Mouse (Mus musculus): ENCODE measurements around the gene Arl16. TPM values are rescaled to one million over a fixed set of nuclear protein-coding genes. Genes with fewer than 3 reads are reported as not detected.
"Not testable (repeated sequence)": the region's sequence is repeated elsewhere in the genome, so short reads cannot be mapped to it uniquely, and the experiment has no call there.

Gene Arl16
- 48.8 and 56.9 TPM in 2 replicates for polyA plus RNA-seq (2014; fragmentation: Nextera tagmentation; extraction: Ambion mirVana)

DNA sequence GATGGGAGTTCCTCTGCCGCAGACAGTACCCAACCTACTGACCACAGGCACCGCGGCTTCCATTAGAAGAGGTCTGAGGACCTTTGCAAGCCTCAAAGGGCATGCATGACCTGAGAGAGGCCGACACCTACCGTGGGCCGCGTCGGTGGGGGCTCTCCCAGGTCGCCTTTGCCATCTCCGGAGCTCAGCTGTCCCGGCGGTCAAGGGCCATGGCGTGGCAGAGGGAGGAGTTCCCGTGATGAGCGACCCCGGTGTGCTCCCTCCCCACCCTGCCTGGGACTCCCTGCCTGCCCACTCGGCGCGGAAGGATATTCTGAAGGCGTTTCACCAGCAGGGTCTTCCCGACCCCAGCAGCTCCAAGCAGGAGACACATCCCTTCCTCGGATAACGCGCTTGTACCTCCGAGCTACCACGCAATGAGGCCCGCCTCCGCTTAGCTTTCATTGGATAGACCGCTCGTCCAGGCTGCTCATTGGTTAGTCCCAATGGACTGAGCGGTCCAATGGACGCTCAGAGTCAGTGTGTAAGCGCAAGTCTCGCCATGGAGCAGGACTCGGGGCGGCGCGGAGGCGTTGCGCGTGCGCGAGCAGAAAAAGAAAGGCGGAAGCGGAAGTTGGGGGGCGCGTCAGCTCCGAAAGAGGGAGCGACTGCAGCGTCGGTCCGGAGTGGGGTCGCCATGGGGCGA is at the start of gene Arl16:
Gene Arl16, minus strand, starts transcription at position 557 of the 685 bp plus-strand sequence.
- peak; percentile 100 for ATAC-seq (ENCODE audit: low FRiP score, low TSS enrichment)
- no peaks in the 10 kb centered on the region for H3K27me3 ChIP-seq (ENCODE audit: control insufficient read depth, insufficient read depth, low read length)
- WGBS: under 1% methylated on average over 54 of the region's 54 CpGs
- H3K4me3 ChIP-seq (replicated peaks; ENCODE audit: low read depth, low read length): peak within 1 kb of the TSS; percentile 71
- DNase-seq: peak; percentile 99
- H3K9me3 ChIP-seq (ENCODE audit: control insufficient read depth, low read length): no peaks in the 10 kb centered on the region
- peak within 1 kb of the TSS; percentile 82 for H3K27ac ChIP-seq (replicated peaks; ENCODE audit: low read depth, low read length)
- H3K4me1 ChIP-seq (ENCODE audit: control insufficient read depth, insufficient read depth, low read length): peaks cover 20% of the 10 kb centered on the region
- H3K36me3 ChIP-seq (ENCODE audit: control insufficient read depth, insufficient read depth, low read length): peaks cover 60% of the 10 kb centered on the region
- peak within 1 kb of the TSS; percentile 85 for H3K9ac ChIP-seq (replicated peaks; ENCODE audit: low read length)
- H3K4me2 ChIP-seq (ENCODE audit: low read length): peak within 1 kb of the TSS; percentile 96

DNA sequence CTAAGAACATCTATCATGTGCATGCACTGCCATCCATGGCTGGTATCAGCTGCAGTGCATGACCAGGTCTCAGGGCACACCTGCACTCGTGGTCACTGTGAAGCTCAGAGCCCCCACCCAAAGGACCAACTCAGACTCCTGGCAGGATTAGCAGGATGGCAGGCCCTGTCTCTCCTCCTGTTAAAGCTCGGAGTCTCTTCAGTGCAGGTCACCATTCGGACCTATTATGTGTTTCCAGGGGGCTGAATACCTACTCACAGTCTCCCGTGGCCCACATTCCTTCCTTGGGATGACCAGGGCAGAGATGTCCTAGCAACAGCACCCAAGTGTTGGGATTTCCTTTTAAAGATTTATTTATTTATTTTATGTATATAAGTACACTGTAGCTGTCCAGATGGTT is 49.7 kb upstream of the Arl16 start:
- Histone ChIP-seq H3K9me3 (ENCODE audit: control insufficient read depth, low read length) (no peaks in the 10 kb centered on the region), H3K4me2 (ENCODE audit: low read length) (no peak overlapping the region), H3K9ac (replicated peaks; ENCODE audit: low read length) (no peak overlapping the region), H3K27ac (replicated peaks; ENCODE audit: low read depth, low read length) (no peak overlapping the region), H3K36me3 (ENCODE audit: control insufficient read depth, insufficient read depth, low read length) (no peaks in the 10 kb centered on the region), H3K4me1 (ENCODE audit: control insufficient read depth, insufficient read depth, low read length) (no peaks in the 10 kb centered on the region), H3K4me3 (replicated peaks; ENCODE audit: low read depth, low read length) (no peak overlapping the region), H3K27me3 (ENCODE audit: control insufficient read depth, insufficient read depth, low read length) (no peaks in the 10 kb centered on the region)
- DNase-seq (no peak), ATAC-seq (ENCODE audit: low FRiP score, low TSS enrichment) (no peak)
- 67% methylated on average over 4 of the region's 4 CpGs for WGBS

DNA sequence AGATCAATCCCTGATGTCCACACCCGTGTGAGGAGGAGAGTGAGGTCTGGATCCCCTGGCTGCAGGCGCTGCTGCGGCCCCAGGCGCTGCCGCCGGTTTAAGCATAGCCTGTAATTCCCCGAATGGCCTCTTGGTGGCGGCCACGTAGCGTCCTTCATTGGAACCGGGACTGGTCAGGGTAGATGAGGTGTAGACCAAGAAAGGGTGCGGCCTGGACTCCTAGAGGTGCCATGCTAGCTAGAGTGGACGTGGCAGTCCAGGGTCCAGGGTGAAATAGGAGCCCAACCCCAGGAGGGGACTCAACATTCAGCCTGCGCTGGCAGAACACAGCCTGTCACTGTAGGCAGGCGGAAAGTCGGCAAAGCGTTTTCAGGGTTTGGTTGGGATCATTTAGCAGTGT is 48.2 kb upstream of the Arl16 start:
- H3K27me3 ChIP-seq (ENCODE audit: control insufficient read depth, insufficient read depth, low read length): no peaks in the 10 kb centered on the region
- no peak overlapping the region for H3K4me3 ChIP-seq (replicated peaks; ENCODE audit: low read depth, low read length)
- no peak; the same call in 1 of the 2 replicates for ATAC-seq (ENCODE audit: low FRiP score, low TSS enrichment)
- peak; percentile 87 for DNase-seq
- no peak overlapping the region; the same call in 1 of the 2 replicates for H3K9ac ChIP-seq (replicated peaks; ENCODE audit: low read length)
- H3K4me2 ChIP-seq (ENCODE audit: low read length): no peak overlapping the region
- no peaks in the 10 kb centered on the region for H3K36me3 ChIP-seq (ENCODE audit: control insufficient read depth, insufficient read depth, low read length)
- H3K27ac ChIP-seq (replicated peaks; ENCODE audit: low read depth, low read length): no peak overlapping the region
- WGBS: 19% methylated on average over 17 of the region's 17 CpGs
- H3K4me1 ChIP-seq (ENCODE audit: control insufficient read depth, insufficient read depth, low read length): peaks cover 2% of the 10 kb centered on the region; the same call in 1 of the 2 replicates
- no peaks in the 10 kb centered on the region for H3K9me3 ChIP-seq (ENCODE audit: control insufficient read depth, low read length)

DNA sequence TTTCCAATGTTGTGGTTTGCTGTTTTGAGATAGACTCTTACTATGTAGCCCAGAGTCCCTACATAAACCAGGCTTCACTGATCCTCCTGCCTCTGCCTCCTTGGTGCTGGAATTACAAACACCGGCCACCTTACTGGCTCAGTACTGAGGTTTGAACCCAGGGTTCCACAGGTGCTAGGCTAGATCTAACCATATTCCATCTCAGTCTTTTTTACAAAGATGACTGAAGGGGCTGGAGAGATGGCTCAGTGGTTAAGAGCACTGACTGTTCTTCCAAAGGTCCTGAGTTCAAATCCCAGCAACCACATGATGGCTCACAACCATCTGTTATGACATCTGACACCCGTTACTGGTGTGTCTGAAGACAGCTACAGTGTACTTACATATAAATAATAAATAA is 46.9 kb upstream of the Arl16 start:
- H3K36me3 ChIP-seq (ENCODE audit: control insufficient read depth, insufficient read depth, low read length); H3K4me3 ChIP-seq (replicated peaks; ENCODE audit: low read depth, low read length); H3K27me3 ChIP-seq (ENCODE audit: control insufficient read depth, insufficient read depth, low read length); H3K9ac ChIP-seq (replicated peaks; ENCODE audit: low read length); H3K27ac ChIP-seq (replicated peaks; ENCODE audit: low read depth, low read length); DNase-seq; H3K4me2 ChIP-seq (ENCODE audit: low read length); H3K4me1 ChIP-seq (ENCODE audit: control insufficient read depth, insufficient read depth, low read length); ATAC-seq (ENCODE audit: low FRiP score, low TSS enrichment); H3K9me3 ChIP-seq (ENCODE audit: control insufficient read depth, low read length): not testable (repeated sequence)
- WGBS: 92% methylated on average over 2 of the region's 2 CpGs

DNA sequence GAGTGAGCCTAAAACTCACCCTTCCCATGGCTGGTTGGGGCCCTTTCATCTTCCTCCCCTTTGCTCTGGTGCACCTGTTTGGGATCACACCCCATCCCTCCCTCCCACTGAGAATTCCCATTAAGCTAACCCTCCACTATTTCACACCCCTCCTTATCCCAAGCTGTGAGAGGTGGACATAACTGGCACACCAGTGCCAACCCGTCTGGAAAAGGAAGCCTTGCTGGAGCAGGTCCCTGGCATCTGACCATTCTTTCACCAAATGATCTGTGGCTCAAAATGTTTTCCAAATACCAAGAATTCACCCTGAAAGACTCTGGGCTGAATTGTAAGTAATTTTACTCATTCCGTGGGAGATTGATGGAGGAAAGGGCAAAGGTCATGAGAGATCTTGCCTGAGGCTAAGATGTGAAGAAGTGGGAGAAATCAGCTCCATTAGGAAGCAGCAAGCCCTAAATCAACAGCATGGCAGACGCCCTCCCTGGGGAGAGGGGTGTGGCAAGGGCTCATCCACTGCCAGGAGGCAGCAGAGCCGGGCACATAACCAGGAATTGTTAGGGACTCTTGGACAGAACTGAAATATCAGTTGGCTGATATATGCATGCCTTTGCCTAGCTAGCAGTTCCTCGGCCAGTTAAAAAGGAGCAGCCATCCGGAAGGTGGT is 45.5 kb upstream of the Arl16 start:
- Histone ChIP-seq H3K4me3 (replicated peaks; ENCODE audit: low read depth, low read length) (no peak overlapping the region), H3K27me3 (ENCODE audit: control insufficient read depth, insufficient read depth, low read length) (no peaks in the 10 kb centered on the region), H3K4me2 (ENCODE audit: low read length) (no peak overlapping the region), H3K27ac (replicated peaks; ENCODE audit: low read depth, low read length) (no peak overlapping the region), H3K4me1 (ENCODE audit: control insufficient read depth, insufficient read depth, low read length) (peaks cover 6% of the 10 kb centered on the region; the same call in 1 of the 2 replicates), H3K9ac (replicated peaks; ENCODE audit: low read length) (no peak overlapping the region), H3K9me3 (ENCODE audit: control insufficient read depth, low read length) (no peaks in the 10 kb centered on the region), H3K36me3 (ENCODE audit: control insufficient read depth, insufficient read depth, low read length) (no peaks in the 10 kb centered on the region)
- DNase-seq (no peak), ATAC-seq (ENCODE audit: low FRiP score, low TSS enrichment) (no peak)
- 59% methylated on average over 6 of the region's 6 CpGs for WGBS

DNA sequence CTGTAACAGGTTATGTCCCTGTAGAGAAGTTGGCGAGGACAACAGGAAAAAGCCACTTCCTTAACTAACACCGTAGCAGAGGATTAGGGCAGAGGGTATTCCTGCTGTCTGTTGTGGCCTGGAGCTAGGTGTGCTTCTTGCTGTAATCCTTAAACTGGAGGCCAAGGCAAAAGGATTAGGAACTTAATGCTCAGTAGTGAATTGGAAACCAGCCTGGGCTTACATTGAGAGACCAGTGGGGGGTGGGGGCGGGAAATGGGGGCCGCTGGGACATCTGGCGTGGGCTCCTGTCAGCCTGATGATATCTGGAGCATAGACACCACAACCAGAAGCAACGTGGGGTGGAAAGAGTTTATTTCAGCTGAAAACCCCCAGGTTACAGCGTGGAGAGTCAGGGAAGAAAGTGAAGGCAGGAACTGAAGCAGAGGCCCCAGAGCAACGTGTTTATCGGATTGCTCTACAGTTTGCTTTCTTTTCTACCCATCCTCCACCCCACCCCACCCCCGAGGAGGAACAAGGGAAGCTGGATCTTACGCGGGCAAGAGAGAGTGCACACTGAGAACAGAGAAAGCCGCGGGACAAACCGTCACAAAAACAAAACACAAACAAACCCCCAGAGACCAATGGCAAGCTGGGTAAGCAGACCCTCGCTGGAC is 43.1 kb upstream of the Arl16 start:
- no peaks in the 10 kb centered on the region for H3K9me3 ChIP-seq (ENCODE audit: control insufficient read depth, low read length)
- H3K4me2 ChIP-seq (ENCODE audit: low read length): peak overlapping the region; percentile 41
- 3% methylated on average over 16 of the region's 16 CpGs for WGBS
- H3K27ac ChIP-seq (replicated peaks; ENCODE audit: low read depth, low read length): no peak overlapping the region
- ATAC-seq (ENCODE audit: low FRiP score, low TSS enrichment) (no peak), DNase-seq (peak; percentile 51)
- H3K4me1 ChIP-seq (ENCODE audit: control insufficient read depth, insufficient read depth, low read length): peaks cover 6% of the 10 kb centered on the region; the same call in 1 of the 2 replicates
- no peaks in the 10 kb centered on the region for H3K36me3 ChIP-seq (ENCODE audit: control insufficient read depth, insufficient read depth, low read length)
- peak overlapping the region; percentile 31; the same call in 1 of the 2 replicates for H3K9ac ChIP-seq (replicated peaks; ENCODE audit: low read length)
- no peaks in the 10 kb centered on the region for H3K27me3 ChIP-seq (ENCODE audit: control insufficient read depth, insufficient read depth, low read length)
- H3K4me3 ChIP-seq (replicated peaks; ENCODE audit: low read depth, low read length): 0 out of 2 replicates have a peak overlapping the region, but pooled peaks have one; percentile 7

DNA sequence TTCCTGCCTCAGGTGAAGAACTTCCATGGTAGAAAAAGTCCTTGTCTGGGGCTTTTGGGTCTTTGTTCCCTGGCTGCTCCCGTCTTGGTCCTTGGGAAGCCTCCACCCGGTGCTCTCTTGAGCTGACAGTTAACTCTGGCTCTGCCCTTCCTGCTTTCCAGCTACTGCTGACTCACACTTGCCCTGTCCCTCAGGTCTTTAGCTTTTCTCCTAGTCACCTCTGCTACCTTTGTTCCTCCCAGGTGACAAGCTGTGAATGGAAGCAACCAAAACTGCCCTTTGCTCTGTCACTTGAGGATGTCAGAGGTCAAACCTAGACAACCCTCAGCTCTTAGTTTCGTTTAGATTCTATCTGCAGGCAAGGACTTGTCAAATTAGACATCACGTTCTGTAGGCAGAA is 42.5 kb upstream of the Arl16 start:
- Histone ChIP-seq H3K9me3 (ENCODE audit: control insufficient read depth, low read length) (no peaks in the 10 kb centered on the region), H3K27me3 (ENCODE audit: control insufficient read depth, insufficient read depth, low read length) (no peaks in the 10 kb centered on the region), H3K36me3 (ENCODE audit: control insufficient read depth, insufficient read depth, low read length) (no peaks in the 10 kb centered on the region), H3K4me3 (replicated peaks; ENCODE audit: low read depth, low read length) (no peak overlapping the region), H3K27ac (replicated peaks; ENCODE audit: low read depth, low read length) (no peak overlapping the region), H3K9ac (replicated peaks; ENCODE audit: low read length) (no peak overlapping the region), H3K4me2 (ENCODE audit: low read length) (no peak overlapping the region), H3K4me1 (ENCODE audit: control insufficient read depth, insufficient read depth, low read length) (peaks cover 6% of the 10 kb centered on the region; the same call in 1 of the 2 replicates)
- no peak for DNase-seq
- WGBS: 29% methylated on average over 4 of the region's 4 CpGs
- ATAC-seq (ENCODE audit: low FRiP score, low TSS enrichment): no peak

DNA sequence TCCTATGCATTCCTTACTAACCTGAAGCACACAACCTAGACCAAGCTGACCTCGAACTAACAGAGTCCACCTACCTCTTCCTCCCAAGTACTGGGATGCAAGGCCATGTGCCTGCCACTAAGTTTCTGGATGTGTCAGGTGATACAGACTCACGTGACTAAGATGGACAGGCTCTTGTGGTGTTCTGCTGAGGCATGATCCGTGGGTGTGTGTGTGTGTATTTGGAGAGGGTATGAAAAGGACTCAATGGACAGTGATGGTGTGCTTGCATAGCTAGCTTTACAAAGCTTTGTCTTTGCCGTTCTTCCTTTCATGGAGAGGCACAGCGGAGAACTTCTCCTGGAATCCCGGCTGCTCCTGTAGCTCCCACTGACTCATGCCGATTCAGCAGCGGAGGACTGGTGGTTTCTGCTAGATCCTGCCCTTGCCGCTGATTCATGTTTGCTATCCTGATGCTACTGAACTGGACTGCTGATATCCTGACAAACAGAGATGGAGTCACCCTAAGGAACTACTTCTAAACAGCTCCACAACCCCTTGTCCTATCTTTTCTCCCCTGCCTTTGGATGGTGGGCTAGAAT is 41.0 kb upstream of the Arl16 start:
- 83% methylated on average over 9 of the region's 9 CpGs for WGBS
- Histone ChIP-seq H3K36me3 (ENCODE audit: control insufficient read depth, insufficient read depth, low read length) (no peaks in the 10 kb centered on the region), H3K9ac (replicated peaks; ENCODE audit: low read length) (no peak overlapping the region), H3K4me1 (ENCODE audit: control insufficient read depth, insufficient read depth, low read length) (peaks cover 6% of the 10 kb centered on the region; the same call in 1 of the 2 replicates), H3K4me2 (ENCODE audit: low read length) (no peak overlapping the region), H3K9me3 (ENCODE audit: control insufficient read depth, low read length) (no peaks in the 10 kb centered on the region), H3K27ac (replicated peaks; ENCODE audit: low read depth, low read length) (no peak overlapping the region), H3K4me3 (replicated peaks; ENCODE audit: low read depth, low read length) (no peak overlapping the region), H3K27me3 (ENCODE audit: control insufficient read depth, insufficient read depth, low read length) (no peaks in the 10 kb centered on the region)
- DNase-seq: no peak
- ATAC-seq (ENCODE audit: low FRiP score, low TSS enrichment): no peak

Measured in midbrain, embryonic 14.5 days (tissue).